Mouse (Mus musculus) NIH3T3 (cell line): ENCODE measurements around the gene Tmem270.

Experiments
- DNase-seq: peaks from one replicate; pipeline ENCODE4 v3.0.0-alpha.2; 2012; ENCODE audit warnings: low read depth

Gene Tmem270

DNA sequence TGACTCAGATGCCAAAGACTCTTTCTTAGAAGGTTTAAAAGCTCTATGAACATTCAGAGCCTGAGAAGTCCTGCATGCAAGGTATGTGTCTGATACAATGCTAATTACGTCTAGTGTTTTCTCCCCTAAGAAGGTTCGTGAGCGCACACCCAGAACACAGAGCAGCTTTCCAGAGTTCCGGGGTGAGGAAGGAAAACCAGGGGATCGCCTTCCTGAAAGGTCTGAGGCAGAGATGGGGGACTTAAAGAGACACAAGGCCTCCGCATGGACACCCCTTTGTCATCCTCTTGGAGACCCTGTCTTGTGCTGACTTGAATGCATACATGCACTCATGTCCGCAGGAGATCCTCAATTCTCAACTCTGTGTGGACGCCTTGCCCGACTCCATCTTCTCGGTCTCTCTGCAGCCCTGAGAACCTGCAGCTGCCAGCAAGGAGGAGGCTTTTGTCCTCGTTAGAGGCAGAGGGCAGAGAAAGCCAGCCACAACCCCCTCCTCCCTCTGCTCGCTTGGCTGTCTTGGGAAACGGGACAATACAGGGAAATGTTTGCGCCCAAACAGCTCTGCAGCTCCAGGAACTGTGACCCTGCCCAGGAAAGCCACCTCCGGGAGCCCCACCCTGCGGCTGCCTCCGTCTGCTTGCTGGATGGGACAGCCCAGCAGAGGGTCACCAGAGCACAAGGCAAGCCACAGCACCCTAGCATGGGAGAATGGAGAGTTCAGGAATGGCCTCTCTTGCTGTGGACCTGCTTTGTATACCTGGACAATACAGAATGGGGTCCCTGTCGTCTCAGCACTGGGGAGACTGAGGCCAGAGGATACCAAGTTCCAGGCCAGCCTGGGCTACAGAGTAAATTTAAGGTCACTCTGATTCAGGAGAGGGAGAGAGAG lies 18.8 kb downstream of the Tmem270 start:
- DNase-seq, result no peak

DNA sequence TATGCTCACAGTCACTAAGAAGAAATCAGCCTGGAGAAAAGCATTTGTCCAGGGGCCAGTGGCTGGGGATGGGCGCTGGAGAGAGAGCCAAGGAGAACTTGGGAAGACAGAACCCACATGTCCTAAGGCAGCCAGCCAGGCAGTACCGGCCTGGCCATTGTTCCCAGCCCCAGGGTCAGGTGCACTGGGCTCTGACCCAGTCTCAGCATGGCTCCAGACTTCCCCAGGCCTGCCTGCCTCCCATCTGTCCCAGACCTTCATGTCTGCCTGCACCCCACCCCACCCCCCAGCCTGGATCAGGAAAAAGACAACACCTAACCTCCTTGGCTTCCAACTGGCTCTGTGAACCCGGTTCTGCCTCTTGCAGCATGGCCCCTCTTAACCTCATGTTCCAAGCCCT lies 23.5 kb downstream of the Tmem270 start:
- no peak for DNase-seq

DNA sequence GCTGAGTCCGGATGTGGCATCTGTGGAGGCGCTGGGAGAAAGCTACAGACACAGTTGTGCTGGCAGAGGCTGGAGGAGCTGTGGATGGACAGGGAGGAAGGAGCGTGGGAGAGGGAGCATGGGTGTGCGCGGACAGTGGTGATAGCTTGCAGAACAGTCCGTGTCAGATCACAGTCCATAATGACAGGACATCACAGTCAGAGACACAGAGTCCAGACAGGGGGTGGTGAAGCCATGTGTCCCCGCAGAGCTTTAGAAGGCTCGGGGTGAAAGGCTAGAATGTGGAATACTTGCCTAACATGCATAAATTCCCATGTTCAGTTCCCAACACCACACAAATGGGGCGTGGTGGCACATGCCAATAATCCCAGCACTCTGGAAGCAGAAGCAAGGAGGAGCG lies 29.7 kb downstream of the Tmem270 start:
- no peak for DNase-seq

DNA sequence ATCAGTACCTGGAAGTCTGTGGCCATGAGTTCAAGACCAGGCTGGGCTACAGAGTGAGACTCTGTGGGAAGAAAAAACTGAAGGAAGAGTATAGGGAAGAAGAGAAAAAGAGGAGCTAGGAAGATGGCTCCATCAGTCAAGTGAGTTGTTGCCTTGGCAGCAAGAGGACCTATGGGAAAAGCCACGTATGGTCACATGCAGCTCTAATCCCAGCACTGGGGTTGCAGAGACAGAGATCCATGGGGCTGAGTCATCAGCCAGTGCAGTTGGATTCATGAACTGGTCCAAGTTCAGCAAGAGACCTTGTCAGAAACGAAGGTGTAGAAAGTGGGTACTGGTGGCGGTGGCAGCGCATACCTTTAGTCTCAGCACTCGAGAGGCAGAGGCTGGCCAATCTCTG lies 31.3 kb downstream of the Tmem270 start:
- DNase-seq, result peak; percentile 28

DNA sequence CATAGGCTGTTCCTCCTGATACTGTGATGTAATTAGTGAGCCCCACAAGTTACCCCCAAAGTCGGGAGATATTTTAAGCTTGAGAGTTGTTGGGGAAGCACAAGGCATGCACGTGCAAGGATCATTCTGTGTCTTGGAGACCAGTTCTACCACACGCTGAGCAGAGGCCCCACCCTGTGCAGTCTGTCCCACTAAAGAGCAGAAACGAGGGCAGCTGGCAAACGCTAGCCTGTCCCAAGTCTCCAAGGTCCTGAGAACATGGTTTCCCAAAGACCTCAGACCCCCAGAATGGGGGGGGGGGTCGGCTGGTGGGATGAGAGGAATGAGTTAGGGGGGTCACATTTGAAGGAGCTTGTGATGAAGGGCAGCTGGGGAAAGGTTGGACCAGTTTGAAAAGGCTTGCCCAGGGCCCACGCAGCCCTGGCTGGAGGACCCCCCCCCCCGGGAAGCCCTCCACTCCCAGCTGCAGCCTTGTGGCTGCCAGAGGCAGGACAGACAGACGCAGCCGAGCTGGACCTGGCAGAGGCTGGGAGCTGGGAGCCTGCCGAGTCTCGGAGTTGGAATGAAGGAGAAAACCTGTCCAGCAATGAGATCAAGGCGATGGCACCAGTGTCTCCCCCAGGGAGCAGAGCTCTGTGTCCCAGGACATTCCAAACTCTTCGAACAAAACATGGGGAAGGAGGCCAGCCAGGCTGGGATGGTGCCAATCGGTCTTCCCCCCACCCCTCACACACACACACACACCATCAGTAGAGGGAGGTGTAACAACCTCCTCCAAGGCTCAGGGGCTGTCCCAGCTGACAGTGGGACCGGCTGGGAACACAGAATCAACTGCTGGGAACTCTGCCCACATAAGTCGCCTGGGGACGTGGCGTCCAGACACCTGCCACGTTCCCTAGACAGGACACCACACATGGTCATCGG lies 32.3 kb downstream of the Tmem270 start:
- no peak for DNase-seq

DNA sequence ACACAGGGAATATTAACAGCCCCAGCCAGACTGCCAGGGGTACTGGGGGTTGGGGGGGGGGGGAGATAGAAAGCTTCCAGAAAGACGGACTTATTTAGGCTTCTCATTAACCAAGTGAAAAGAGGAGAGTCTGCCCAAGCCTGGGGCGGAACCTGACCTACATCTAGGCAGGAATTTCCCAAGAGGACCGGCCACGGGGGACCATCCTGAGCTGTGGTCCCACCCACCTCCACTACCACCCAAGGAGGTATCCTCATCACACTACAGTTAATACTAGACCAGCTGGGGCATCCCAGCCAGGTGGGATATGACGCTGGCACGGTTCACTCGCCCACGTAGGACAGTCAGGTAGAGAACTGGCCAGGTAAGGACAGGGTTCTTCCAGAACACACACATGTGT lies 33.5 kb downstream of the Tmem270 start:
- no peak for DNase-seq

DNA sequence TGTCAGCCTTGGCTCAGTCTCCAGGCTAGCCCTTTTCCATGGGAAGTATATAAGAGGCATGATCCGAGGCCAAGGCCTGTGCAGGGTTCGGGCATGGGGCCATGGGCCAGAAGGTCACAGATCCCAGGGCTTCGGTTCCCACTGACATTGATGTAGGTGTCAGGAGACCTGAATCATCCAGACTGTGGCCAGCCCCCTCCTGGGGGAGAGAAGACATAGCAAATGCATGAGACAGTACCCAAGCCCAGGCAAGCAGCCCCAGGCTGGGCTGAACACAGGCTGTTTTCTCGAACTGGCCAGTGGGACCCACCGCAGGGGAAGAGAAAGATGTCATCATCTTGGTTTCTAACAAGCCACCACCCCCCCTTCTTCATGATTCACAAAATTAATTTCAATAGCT lies 33.9 kb downstream of the Tmem270 start:
- DNase-seq, result peak; percentile 72

DNA sequence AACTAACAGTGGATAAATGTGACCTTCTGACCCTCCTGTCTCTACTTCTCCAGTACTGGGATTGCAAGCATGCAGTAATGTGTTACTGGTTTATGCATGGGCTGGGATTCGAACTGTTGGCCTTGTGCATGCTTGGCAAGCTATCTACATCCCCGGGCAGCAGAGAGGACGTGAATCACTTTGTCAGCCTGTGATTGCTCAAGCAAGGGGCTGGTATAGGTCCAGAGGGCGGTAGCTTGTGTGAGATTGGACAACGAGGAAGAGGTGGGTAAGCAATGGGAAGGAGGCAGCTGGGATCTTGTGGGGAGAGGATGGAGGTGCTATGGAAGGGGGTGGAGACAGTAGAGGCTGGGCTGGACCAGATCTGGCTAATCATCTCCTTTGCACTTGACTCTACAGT lies 38.0 kb downstream of the Tmem270 start:
- peak; percentile 69 for DNase-seq

DNA sequence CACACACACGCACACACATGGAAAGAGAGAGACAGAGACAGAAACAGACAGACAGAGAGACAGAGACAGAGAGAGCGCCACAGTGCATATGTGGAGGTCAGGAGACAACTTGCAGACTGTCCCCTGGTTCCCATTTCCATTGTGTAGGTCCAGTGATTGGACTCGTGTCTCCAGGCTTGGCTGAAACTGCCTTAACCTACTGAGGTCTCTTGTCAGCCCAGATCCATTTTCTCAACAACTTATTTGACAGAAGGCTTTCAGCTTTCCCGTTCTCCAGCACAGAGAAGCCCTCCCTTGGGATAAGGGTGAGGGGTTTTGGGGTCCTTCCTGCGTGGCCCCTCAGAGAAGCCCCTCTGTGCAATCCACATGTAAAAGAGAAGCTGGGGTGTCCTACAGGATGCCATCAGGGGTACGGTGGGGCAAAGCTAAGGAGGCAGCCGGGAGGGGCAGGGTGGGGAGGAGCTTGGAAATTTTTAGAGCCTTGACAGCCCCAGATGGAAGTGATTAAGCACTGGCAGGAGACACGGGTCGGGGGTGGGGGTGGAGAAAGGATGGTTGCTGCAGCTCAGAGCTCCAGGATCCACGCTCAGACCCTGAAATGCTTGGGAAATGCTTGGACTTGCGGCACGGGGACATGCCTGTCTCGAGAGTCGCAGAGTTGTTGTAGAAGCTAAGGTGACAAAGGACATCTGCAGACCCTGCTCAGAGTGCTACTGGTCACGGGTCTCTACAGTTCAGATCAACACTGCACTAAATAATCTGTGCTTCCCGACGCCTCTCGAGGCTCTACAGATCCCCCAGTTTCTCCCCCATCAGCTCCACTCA lies 39.0 kb downstream of the Tmem270 start:
- DNase-seq, result peak; percentile 89

DNA sequence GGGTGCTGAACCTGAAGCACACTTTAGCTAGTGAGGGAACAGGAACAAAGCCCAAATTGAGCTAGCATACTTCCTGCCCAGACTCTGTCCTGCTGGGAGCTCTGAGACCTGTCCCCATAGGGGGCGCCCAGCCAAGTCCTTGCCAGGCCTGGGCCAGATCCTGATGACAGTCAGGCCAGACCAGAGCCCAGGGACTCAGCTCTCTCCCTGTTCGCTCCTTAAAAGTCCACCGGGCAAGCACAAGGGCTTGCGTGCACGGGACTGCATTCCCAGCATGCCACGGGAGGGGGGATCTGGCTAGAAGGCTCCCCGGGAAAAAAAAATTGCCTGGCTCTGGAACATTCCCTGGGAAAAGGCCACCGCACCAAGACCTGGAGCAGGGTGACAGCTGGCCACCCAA lies 41.4 kb downstream of the Tmem270 start:
- no peak for DNase-seq

DNA sequence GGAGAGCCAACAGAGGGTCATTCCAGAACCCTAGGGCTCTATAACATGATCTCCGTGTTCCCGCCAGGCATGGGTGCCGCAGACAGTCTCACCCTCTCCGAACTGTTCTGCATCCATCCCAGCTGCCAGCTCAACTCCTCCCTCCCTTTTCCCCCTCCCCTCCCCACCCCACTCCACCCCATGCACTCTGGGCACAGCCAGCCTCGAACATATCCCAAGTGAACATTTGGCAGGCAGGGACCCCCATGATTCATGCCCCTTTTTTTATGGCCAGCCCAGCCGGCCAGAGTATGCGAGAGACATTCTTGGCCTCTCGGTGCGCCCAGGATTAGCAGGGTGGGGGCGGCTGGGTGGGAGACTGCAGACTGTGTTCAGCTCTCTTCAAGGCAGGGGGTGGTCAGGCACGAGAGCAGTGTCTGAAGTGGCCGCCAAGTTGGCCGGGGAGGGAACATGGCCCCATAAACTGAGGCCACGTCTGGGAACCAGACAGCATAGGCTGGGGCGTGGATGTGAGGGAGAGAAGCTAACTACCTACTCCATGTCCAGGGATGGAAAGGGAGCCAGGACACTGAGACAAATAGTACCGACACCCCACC lies 44.5 kb downstream of the Tmem270 start:
- no peak for DNase-seq

DNA sequence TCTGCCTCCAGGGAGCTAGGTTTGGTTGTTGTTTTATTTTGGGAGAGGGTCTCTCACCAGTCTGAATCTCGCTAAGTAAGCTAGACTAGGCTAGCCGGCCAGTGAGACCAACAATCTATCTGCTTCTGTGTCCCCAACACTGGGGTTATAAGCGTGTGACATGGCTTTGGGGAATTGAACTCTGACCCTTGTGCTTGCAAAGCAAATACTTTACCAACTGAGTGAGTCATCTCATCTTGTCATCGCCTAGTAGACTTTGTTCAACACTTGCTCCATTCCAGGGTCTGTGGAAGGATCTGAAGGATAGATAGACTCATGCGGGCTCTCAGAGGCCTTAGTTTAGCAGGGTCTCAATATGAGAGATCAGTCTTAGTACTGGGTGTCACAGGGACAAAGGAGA lies 47.3 kb downstream of the Tmem270 start:
- DNase-seq, result no peak

DNA sequence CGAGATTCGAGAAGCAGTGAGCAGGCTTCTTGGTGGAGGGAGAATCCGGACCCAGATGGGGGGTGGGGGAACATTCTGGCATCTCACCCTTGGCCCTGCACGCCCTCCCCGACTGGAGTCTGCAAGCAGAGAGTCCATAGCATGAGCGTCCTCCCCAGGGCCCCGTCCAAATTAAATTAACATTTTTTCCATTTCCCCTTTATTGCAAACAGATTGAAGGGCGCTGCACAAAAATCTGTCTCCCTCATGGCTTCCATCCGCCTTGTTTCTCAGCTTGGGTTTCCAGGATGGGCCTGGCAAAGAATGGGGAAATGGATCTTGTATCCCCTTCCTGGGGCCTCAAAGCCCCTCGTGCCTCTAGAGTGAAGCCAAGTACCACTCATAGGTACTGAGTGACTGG lies 48.2 kb downstream of the Tmem270 start:
- peak; percentile 59 for DNase-seq

DNA sequence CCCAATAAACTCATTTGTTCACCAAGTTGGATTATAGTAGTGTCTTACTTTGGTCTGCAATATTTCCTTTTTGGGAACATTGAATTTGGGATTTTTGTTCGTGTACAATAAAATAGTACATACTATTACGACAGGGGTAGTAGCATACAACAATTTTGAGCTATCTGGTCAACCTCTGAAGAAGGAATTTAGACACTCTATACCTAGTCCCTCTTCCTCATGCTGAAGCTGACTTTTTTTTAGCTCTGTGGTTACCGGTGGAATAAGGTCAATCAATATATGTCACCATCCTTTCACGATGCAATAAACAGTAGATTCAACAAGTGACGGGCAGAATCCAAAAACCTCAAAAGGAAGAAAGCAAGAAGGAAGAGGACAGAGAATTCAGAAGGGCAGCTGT lies 53.7 kb downstream of the Tmem270 start:
- DNase-seq, result no peak
